Mouse (Mus musculus) 3134 (cell line): ENCODE measurements around the gene Unc13d.

Source experiments
- DNase-seq: peaks from one replicate; pipeline ENCODE4 v3.0.0-alpha.2; 2011; ENCODE audit warnings: low spot score; ENCODE audit not compliant: insufficient read length; ENCODE audit errors: extremely low read depth

Gene Unc13d

GRCm38 (mm10) chr11:116053510-116054229, 24.1 kb downstream of the Unc13d start:
- no peak for DNase-seq

GRCm38 (mm10) chr11:116050196-116050595, 27.6 kb downstream of the Unc13d start:
- no peak for DNase-seq

GRCm38 (mm10) chr11:116049610-116050009, 28.2 kb downstream of the Unc13d start:
- DNase-seq: no peak

GRCm38 (mm10) chr11:116045173-116045572, 32.6 kb downstream of the Unc13d start:
- no peak for DNase-seq

- DNase-seq: no peak
Observed at GRCm38 (mm10) chr11:116043286-116043685, 34.5 kb downstream of the Unc13d start.

GRCm38 (mm10) chr11:116042372-116043138, 35.2 kb downstream of the Unc13d start:
- DNase-seq: no peak

GRCm38 (mm10) chr11:116041833-116042232, 35.9 kb downstream of the Unc13d start:
- no peak for DNase-seq

GRCm38 (mm10) chr11:116040593-116040992, 37.2 kb downstream of the Unc13d start:
- DNase-seq: no peak

GRCm38 (mm10) chr11:116037826-116038225, 39.9 kb downstream of the Unc13d start:
- no peak for DNase-seq

GRCm38 (mm10) chr11:116036671-116037070, 41.1 kb downstream of the Unc13d start:
- no peak for DNase-seq

GRCm38 (mm10) chr11:116034584-116034983, 43.2 kb downstream of the Unc13d start:
- no peak for DNase-seq

GRCm38 (mm10) chr11:116030898-116031845, 46.6 kb downstream of the Unc13d start:
- no peak for DNase-seq

- DNase-seq: peak; percentile 97
Observed at GRCm38 (mm10) chr11:116030088-116030897, 47.5 kb downstream of the Unc13d start, which contains the start of gene Unk. Gene Unk (plus strand): TSS chr11:116030322.

GRCm38 (mm10) chr11:116029086-116029865, 48.5 kb downstream of the Unc13d start:
- DNase-seq: no peak

- DNase-seq: no peak
Observed at GRCm38 (mm10) chr11:116028177-116028865, 49.4 kb downstream of the Unc13d start.

GRCm38 (mm10) chr11:116027756-116028155, 50.0 kb downstream of the Unc13d start, which contains the start of gene H3f3b:
Gene H3f3b (minus strand): TSS chr11:116027962.
- no peak for DNase-seq

- DNase-seq: no peak
Observed at GRCm38 (mm10) chr11:116025056-116025845, 52.5 kb downstream of the Unc13d start.

GRCm38 (mm10) chr11:116024356-116024808, 53.4 kb downstream of the Unc13d start:
- DNase-seq: peak; percentile 98
